Mouse (Mus musculus) liver, embryonic 14.5 days (tissue): ENCODE data around the gene Aspscr1. TPM values are rescaled to one million over a fixed set of nuclear protein-coding genes. Genes with fewer than 3 reads are reported as not detected.

ENCODE experiments used
- ATAC-seq: fragments of 200-750 bp; cut with Nextera tagmentation; 2 replicates; pipeline ENCODE4 v1.8.0; 2017; ENCODE audit warnings: moderate number of reproducible peaks, mild to moderate bottlenecking, moderate library complexity; ENCODE audit not compliant: insufficient read depth
- DNase-seq, 3 experiments: peaks; one replicate each; pipeline ENCODE4 v3.0.0-alpha.2; 2012 to 2013; ENCODE audit warnings: low read depth in 3 of 3, low spot score in 3 of 3
- H3K27ac ChIP-seq: fragments of 300-500 bp; sonication (generic); 2 replicates; pipeline ENCODE4 v1.5.1; 2014; ENCODE audit warnings: moderate library complexity, mild to moderate bottlenecking, control low read depth, inconsistent platforms
- H3K27me3 ChIP-seq: fragments of 300-500 bp; sonication (generic); 2 replicates; pipeline ENCODE4 v1.6.1; 2014; ENCODE audit warnings: mild to moderate bottlenecking, low read length, moderate library complexity; ENCODE audit not compliant: control insufficient read depth, insufficient read depth
- H3K36me3 ChIP-seq: fragments of 300-500 bp; sonication (generic); replicated peaks from 2 replicates; pipeline ENCODE4 v1.6.1; 2014; ENCODE audit warnings: low read depth; ENCODE audit not compliant: control insufficient read depth, insufficient read depth
- H3K4me1 ChIP-seq, 2 experiments: fragments of 200-500 bp in 1 of 2; fragments of 300-500 bp in 1 of 2; sonication (generic) in 1 of 2; replicated peaks; 2 replicates each; pipeline ENCODE4 v1.6.1; 2012 to 2014; ENCODE audit warnings: antibody characterized with exemption in 1 of 2, inconsistent platforms in 1 of 2, low read length in 1 of 2; ENCODE audit not compliant: control insufficient read depth in 2 of 2, insufficient read depth in 2 of 2
- H3K4me2 ChIP-seq: fragments of 300-500 bp; sonication (generic); 2 replicates; pipeline ENCODE4 v1.6.1; 2014; ENCODE audit warnings: low read depth, mild to moderate bottlenecking, control low read depth, moderate library complexity
- H3K4me3 ChIP-seq, 2 experiments: fragments of 200-500 bp in 1 of 2; fragments of 300-500 bp in 1 of 2; sonication (generic) in 1 of 2; 2 replicates each; pipeline ENCODE4 v1.5.1; 2012 to 2014; ENCODE audit warnings: low read depth in 2 of 2, low read length in 2 of 2, mild to moderate bottlenecking in 2 of 2, control low read depth in 1 of 2, inconsistent platforms in 1 of 2, moderate library complexity in 1 of 2; ENCODE audit not compliant: insufficient read depth in 1 of 2
- H3K9ac ChIP-seq: fragments of 300-500 bp; sonication (generic); replicated peaks from 2 replicates; pipeline ENCODE4 v1.6.1; 2014; ENCODE audit warnings: mild to moderate bottlenecking, control low read depth, moderate library complexity
- H3K9me3 ChIP-seq: fragments of 300-500 bp; sonication (generic); 2 replicates; pipeline ENCODE4 v1.6.1; 2016; ENCODE audit warnings: low read length, mixed read lengths; ENCODE audit not compliant: control insufficient read depth
- CTCF ChIP-seq: IDR thresholded peaks from 2 replicates; pipeline ENCODE4 v1.5.1; 2016; ENCODE audit warnings: antibody characterized with exemption, low read depth, control low read depth
- EP300 ChIP-seq: IDR thresholded peaks from 2 replicates; pipeline ENCODE4 v1.6.1; 2016; ENCODE audit warnings: antibody characterized with exemption, low read depth
- WGBS: fragments of 180-500 bp; shearing (Covaris S2); extraction: QIAGEN DNeasy Blood & Tissue Kit; methylation state at CpG from one replicate; pipeline ENCODE4 v1.1.7; 2014; ENCODE audit not compliant: insufficient replicate concordance; 5-methylcytosine and 5-hydroxymethylcytosine counted together
- polyA plus RNA-seq, 2 experiments: library from polyadenylated mRNA; depleted of rRNA in 1 of 2; stranded (reverse) in 1 of 2; unstranded in 1 of 2; fragments of >200 nt; fragmentation: Nextera tagmentation in 1 of 2; extraction: Ambion mirVana in 1 of 2; gene quantifications; 2 replicates each; pipeline versions ENCODE4 v1.2.1 to v1.2.3; 2012 to 2014

Gene Aspscr1
- polyA plus RNA-seq, 2 experiments, result 16.9 to 34.6 TPM

GRCm38 (mm10) chr11:120722761-120723382 is 50.1 kb downstream of the Aspscr1 start:
- DNase-seq (no peak), ATAC-seq (no peak)
- Histone ChIP-seq H3K4me3 (no peak overlapping the region), H3K27me3 (peaks cover 24% of the 10 kb centered on the region), H3K36me3 (no peaks in the 10 kb centered on the region; the same call in 1 of the 2 replicates), H3K4me2 (no peak overlapping the region), H3K27ac (no peak overlapping the region), H3K9ac (no peak overlapping the region), H3K4me1 (peaks cover 0 to 4% of the 10 kb centered on the region in 2 experiments; a peak in 1 of 4 replicates), H3K9me3 (no peaks in the 10 kb centered on the region)
- 73% methylated on average over 11 of the region's 11 CpGs for WGBS
- TF ChIP-seq CTCF (no peak), EP300 (no peak)

- Histone ChIP-seq H3K9ac (no peak overlapping the region), H3K27me3 (peaks cover 24% of the 10 kb centered on the region), H3K4me3 (no peak overlapping the region), H3K36me3 (no peaks in the 10 kb centered on the region; the same call in 1 of the 2 replicates), H3K4me2 (no peak overlapping the region), H3K27ac (no peak overlapping the region), H3K4me1 (peaks cover 0 to 4% of the 10 kb centered on the region in 2 experiments; a peak in 1 of 4 replicates), H3K9me3 (no peaks in the 10 kb centered on the region)
- WGBS, result 75% methylated on average over 7 of the region's 7 CpGs
- TF ChIP-seq EP300 (no peak), CTCF (no peak)
- DNase-seq, result no peak
- no peak for ATAC-seq
Observed at GRCm38 (mm10) chr11:120723509-120723908, 50.7 kb downstream of the Aspscr1 start.

GRCm38 (mm10) chr11:120726243-120727168 is 53.7 kb downstream of the Aspscr1 start:
- Histone ChIP-seq H3K9ac (peak overlapping the region; percentile 49), H3K4me2 (peak overlapping the region; percentile 79), H3K9me3 (no peaks in the 10 kb centered on the region), H3K27me3 (peaks cover 13% of the 10 kb centered on the region), H3K4me1 (peaks cover 0 to 6% of the 10 kb centered on the region in 2 experiments; a peak in 3 of 4 replicates), H3K27ac (no peak overlapping the region), H3K4me3 (peak overlapping the region; percentile 46 to 62), H3K36me3 (no peaks in the 10 kb centered on the region)
- ATAC-seq, result peak; percentile 56
- 23% methylated on average over 36 of the region's 36 CpGs for WGBS
- DNase-seq, result no peak
- TF ChIP-seq EP300 (no peak), CTCF (no peak)

- Histone ChIP-seq H3K4me1 (peaks cover 0 to 6% of the 10 kb centered on the region in 2 experiments; a peak in 2 of 4 replicates), H3K9ac (peak within 1 kb of the TSS; percentile 49), H3K27ac (no peak within 1 kb of the TSS), H3K27me3 (peaks cover 7% of the 10 kb centered on the region), H3K4me2 (peak within 1 kb of the TSS; percentile 79), H3K36me3 (no peaks in the 10 kb centered on the region), H3K9me3 (no peaks in the 10 kb centered on the region), H3K4me3 (peak within 1 kb of the TSS; percentile 46 to 62)
- ATAC-seq, result peak; percentile 83
- under 1% methylated on average over 14 of the region's 14 CpGs for WGBS
- TF ChIP-seq CTCF (peak; percentile 50), EP300 (no peak)
- peak; percentile 75 to 80 (median 78) for DNase-seq
Observed at GRCm38 (mm10) chr11:120727169-120727527, 54.4 kb downstream of the Aspscr1 start, which contains the start of gene Dcxr. Dcxr (minus strand) TSS chr11:120727281.

GRCm38 (mm10) chr11:120727564-120727963 is 54.8 kb downstream of the Aspscr1 start:
- Histone ChIP-seq H3K4me3 (no peak overlapping the region), H3K4me2 (peak overlapping the region; percentile 79), H3K9me3 (no peaks in the 10 kb centered on the region), H3K4me1 (peaks cover 0 to 6% of the 10 kb centered on the region in 2 experiments; a peak in 2 of 4 replicates), H3K36me3 (no peaks in the 10 kb centered on the region), H3K27ac (no peak overlapping the region), H3K9ac (no peak overlapping the region; the same call in 1 of the 2 replicates), H3K27me3 (peaks cover 3% of the 10 kb centered on the region; the same call in 1 of the 2 replicates)
- DNase-seq, result no peak
- no peak for ATAC-seq
- WGBS, result 45% methylated on average over 12 of the region's 12 CpGs
- TF ChIP-seq EP300 (no peak), CTCF (no peak)
